Mouse (Mus musculus): ENCODE results near the gene Sdhd. TPM values are rescaled to one million over a fixed set of nuclear protein-coding genes. Genes with fewer than 3 reads are reported as not detected.

Sdhd gene
- 387 and 421 TPM in 2 replicates for polyA plus RNA-seq (2015; fragmentation: Nextera tagmentation; extraction: Ambion mirVana)

DNA sequence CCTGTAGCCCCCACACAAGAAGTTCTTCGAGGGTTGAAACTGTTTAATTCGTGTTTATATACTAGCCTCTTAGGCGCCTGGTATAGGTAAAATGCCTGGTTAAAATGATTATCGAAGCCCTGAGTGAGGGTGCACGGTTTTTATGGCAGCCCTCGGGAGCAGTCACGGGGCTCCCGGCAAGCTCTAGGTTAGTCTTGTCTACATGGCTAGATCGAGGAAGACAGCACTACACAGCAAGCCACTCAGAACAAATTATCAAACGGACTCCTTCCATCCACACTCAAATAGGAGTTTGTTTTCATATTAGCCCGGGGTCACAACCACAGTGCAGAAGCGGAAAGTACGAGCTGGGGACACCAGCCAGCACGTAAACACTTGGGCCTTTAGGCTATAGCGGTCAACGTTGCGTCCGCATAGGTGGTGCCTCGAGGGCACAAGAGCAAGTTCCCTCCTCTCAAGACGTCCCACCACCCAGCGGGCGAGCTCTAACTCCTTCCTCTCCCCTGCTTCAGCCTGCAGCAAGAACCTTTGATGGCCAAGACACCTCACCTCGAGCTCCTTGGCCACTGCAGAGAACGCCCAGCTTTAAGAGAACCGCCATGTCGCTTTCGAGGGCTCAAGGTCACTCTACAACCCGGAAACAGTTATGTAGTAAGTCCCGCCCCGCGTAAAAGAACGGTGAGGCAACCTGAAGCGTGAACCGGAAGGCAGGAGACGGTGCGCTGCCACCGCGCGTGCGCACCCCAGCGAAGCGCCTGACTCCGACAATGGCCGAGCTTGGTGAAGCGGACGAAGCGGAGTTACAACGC lies at the start of gene Sdhd, which contains the start of gene Timm8b:
Gene Sdhd (minus strand): TSS at position 624 of the 809 bp plus-strand sequence.
Gene Timm8b (plus strand): TSS at position 722 of the 809 bp plus-strand sequence.

DNA sequence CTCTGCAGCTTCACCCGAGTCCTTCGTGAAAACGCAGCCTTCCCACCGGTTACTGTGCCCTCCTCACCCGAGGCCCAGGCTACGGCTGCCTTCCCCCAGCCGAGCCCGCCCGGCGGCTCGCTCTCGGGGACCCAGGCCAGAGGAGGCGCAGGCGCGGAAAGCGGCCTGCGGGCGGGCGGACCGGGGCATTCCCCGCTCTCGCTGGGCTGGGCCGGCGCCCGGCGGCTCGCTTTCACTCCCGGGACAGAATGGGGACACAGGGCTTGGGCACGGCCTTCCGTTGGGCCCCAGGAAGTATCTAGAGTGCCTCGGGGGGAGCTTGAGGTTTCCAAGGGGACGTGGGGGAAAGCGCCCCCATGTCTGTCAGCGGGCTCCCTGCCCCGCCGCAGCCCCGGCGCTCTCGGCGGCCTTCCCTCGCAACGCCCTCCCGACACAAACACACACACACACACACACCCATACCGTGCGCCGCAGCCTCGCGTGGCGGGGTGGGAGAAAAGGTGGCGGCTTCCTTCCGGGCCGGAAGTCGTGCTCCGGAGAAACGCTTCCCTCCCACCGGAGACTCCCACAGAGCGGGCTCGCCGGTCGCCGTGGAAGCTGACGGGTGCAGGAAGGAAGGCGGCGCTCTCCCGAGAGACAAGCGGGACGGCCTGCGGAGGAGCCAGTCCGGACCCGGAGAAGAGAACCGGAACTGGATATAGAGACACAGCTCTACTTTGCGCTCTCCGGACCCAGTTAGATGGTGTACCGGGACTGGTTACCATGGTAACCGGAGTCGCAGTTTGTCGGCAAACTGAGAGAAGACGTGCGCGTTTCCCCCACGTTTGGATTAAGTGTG lies 13.4 kb upstream of the Sdhd start, which contains the start of the genes Pih1d2 and Nkapd1:
Gene Pih1d2 (plus strand): TSS at position 556 of the 838 bp plus-strand sequence.
Gene Nkapd1 (minus strand): TSS at position 699 of the 838 bp plus-strand sequence.

DNA sequence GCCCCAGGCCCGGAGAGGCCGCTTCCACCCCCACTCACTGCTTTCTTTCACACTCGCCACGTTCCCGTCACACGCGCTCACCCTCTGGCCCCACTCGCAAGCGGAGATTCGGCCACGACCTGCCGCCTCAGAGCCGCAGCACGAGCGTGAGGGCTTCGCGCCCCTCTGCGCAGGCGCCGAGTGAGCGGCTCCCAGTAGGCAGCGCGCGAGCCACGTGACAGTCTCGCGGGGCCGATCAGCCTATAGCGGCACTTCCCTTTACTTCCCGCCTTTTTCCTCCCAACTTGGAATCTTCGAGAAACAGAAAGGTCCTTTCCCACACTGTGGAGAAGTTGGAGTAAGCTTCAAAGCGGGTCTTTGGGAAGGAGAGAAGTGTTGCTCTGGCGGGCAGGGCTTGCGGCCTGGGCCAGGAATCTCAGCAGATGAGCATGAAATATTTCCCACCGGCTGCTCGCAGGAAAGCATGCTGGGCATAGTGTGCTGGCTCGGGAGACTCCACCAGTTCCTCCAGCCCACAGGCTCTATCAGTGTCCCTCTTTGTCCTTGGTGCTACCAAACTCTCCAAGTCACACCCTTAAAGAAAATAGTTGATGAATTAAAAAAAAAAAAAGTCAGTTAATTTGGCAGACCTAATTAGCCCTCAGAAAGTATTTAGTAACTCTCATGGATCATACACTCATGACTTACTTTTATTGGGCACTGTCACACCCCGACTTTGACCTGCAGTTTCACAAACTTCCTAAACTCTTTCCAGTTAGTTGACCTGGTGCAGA lies 42.3 kb downstream of the Sdhd start, which contains the start of gene Tex12:
Gene Tex12 (minus strand): TSS at position 181 of the 773 bp plus-strand sequence.

DNA sequence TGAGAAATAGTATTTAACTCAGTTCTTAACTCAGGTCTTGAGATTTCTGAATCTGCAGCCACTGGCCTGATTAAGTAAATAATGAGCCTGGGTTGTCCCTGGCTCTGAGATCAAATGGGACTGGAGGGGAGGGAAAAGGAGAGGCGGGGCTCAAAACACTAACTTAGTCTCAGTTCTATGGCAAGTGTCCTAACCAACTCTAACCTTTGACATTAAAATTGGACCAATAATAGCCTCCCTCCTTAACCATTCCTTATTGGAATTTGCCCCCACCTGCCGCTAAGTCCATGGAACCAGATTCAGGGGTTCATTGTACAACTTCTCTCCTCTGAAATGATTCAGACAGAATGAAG lies 48.5 kb downstream of the Sdhd start, which contains the start of gene Bco2:
Gene Bco2 (minus strand): TSS at position 88 of the 353 bp plus-strand sequence.

DNA sequence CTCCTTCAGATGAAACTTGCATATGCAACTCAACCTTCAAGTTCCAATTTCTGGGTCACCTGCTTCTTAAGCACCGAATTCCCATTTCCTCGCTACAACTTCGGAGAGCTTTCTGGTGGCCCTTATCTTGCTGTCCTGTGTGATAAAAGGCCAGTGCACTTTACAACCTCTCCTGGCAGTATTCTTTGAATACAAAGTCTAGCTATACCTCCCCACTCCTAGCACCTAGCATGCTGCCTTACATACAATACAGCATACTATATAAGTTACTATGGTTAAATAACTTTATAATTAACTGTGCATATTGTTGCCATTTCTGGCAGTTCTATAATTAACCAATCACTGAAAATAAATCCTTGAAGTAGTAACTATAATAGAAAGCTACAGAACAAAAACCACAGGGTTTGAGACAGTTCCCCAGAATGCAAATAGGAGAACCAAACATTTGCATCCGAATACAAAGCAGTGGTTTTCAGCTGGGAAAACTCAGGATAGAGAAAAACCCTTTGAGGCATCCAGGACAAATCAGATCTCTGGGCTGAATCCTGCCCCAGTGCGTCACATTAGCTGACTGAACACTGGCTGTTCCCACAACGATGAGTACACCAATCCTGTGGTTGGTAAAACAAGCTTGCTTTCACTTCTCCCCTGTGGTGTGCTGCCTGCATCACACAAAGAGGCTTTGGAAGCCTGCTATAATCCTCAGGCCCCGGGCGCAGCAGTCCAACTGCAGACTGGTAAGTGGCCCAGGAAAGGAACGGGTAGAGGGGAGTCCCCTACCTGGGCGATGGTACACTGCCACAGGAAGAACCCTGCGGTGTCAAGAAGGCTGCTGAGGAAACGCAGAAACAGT lies 49.1 kb downstream of the Sdhd start, which contains the start of gene Il18:
Gene Il18 (plus strand): TSS at position 587 of the 853 bp plus-strand sequence.

Other genes starting within 250 kb of the Sdhd start
- 2.3 and 2.9 TPM in 2 replicates for gene Plet1, start 109.3 kb downstream of the Sdhd start, polyA plus RNA-seq (2015; fragmentation: Nextera tagmentation; extraction: Ambion mirVana)
- 157 and 177 TPM in 2 replicates for gene Pts, start 75.1 kb downstream of the Sdhd start, polyA plus RNA-seq (2015; fragmentation: Nextera tagmentation; extraction: Ambion mirVana)
- 17.3 and 23.0 TPM in 2 replicates for gene Il18, start 49.0 kb downstream of the Sdhd start, polyA plus RNA-seq (2015; fragmentation: Nextera tagmentation; extraction: Ambion mirVana)
- 0.28 and 0.36 TPM in 2 replicates for gene Bco2, start 48.6 kb downstream of the Sdhd start, polyA plus RNA-seq (2015; fragmentation: Nextera tagmentation; extraction: Ambion mirVana)
- gene Tex12, start 42.5 kb downstream of the Sdhd start, polyA plus RNA-seq (2015; fragmentation: Nextera tagmentation; extraction: Ambion mirVana): not detected in 2 replicates
- gene Timm8b, start 98 bp upstream of the Sdhd start, polyA plus RNA-seq (2015; fragmentation: Nextera tagmentation; extraction: Ambion mirVana): 516 and 1,009 TPM in 2 replicates
- 4.1 and 4.4 TPM in 2 replicates for gene Pih1d2, start 13.5 kb upstream of the Sdhd start, polyA plus RNA-seq (2015; fragmentation: Nextera tagmentation; extraction: Ambion mirVana)
- gene Nkapd1, start 13.7 kb upstream of the Sdhd start, polyA plus RNA-seq (2015; fragmentation: Nextera tagmentation; extraction: Ambion mirVana): 20.6 and 22.3 TPM in 2 replicates
- gene Dlat, start 56.0 kb upstream of the Sdhd start, polyA plus RNA-seq (2015; fragmentation: Nextera tagmentation; extraction: Ambion mirVana): 33.7 and 50.9 TPM in 2 replicates
- 6.4 and 10.8 TPM in 2 replicates for gene Dixdc1, start 135.7 kb upstream of the Sdhd start, polyA plus RNA-seq (2015; fragmentation: Nextera tagmentation; extraction: Ambion mirVana)
- gene 2310030G06Rik, start 142.7 kb upstream of the Sdhd start, polyA plus RNA-seq (2015; fragmentation: Nextera tagmentation; extraction: Ambion mirVana): 11.2 and 17.0 TPM in 2 replicates
- 112 and 178 TPM in 2 replicates for gene Cryab, start 147.5 kb upstream of the Sdhd start, polyA plus RNA-seq (2015; fragmentation: Nextera tagmentation; extraction: Ambion mirVana)
- 14.4 and 35.5 TPM in 2 replicates for gene Hspb2, start 148.5 kb upstream of the Sdhd start, polyA plus RNA-seq (2015; fragmentation: Nextera tagmentation; extraction: Ambion mirVana)
- gene Fdxacb1, start 164.4 kb upstream of the Sdhd start, polyA plus RNA-seq (2015; fragmentation: Nextera tagmentation; extraction: Ambion mirVana): 7.8 and 9.9 TPM in 2 replicates
- gene Alg9, start 171.2 kb upstream of the Sdhd start, polyA plus RNA-seq (2015; fragmentation: Nextera tagmentation; extraction: Ambion mirVana): 18.2 and 22.4 TPM in 2 replicates
- gene 1110032A03Rik, start 171.7 kb upstream of the Sdhd start, polyA plus RNA-seq (2015; fragmentation: Nextera tagmentation; extraction: Ambion mirVana): 91.2 and 102 TPM in 2 replicates
- gene Ppp2r1b, start 241.5 kb upstream of the Sdhd start, polyA plus RNA-seq (2015; fragmentation: Nextera tagmentation; extraction: Ambion mirVana): 14.4 and 22.7 TPM in 2 replicates

All from adrenal gland, postnatal 0 days (tissue).